Mouse (Mus musculus) heart, embryonic 14.5 days (tissue): ENCODE results near the gene Prpf38b. TPM values are rescaled to one million over a fixed set of nuclear protein-coding genes. Genes with fewer than 3 reads are reported as not detected.

ENCODE experiments used
- polyA plus RNA-seq: library from polyadenylated mRNA; unstranded; fragments of >200 nt; fragmentation: Nextera tagmentation; extraction: Ambion mirVana; gene quantifications from 2 replicates; pipeline ENCODE4 v1.2.1, GENCODE M21; 2014

The Prpf38b gene
- polyA plus RNA-seq, 1 experiment from 2014 or later: 37.5 TPM

Other genes starting within 250 kb of the Prpf38b start
- gene Gpsm2, start 189.4 kb downstream of the Prpf38b start, polyA plus RNA-seq: 27.5 and 30.4 TPM in 2 replicates
- gene Aknad1, start 172.1 kb downstream of the Prpf38b start, polyA plus RNA-seq: not detected in 2 replicates
- gene Stxbp3, start 71.2 kb downstream of the Prpf38b start, polyA plus RNA-seq: 28.4 and 31.6 TPM in 2 replicates
- gene Fndc7, start 21.7 kb downstream of the Prpf38b start, polyA plus RNA-seq: 0.05 and 0.20 TPM in 2 replicates
- gene Henmt1, start 28.1 kb upstream of the Prpf38b start, polyA plus RNA-seq: not detected in 2 replicates
- gene Gm9857, start 28.7 kb upstream of the Prpf38b start, polyA plus RNA-seq: not detected in 2 replicates
- 9.4 and 9.8 TPM in 2 replicates for gene Fam102b, start 115.9 kb upstream of the Prpf38b start, polyA plus RNA-seq
- not detected in 2 replicates for gene Slc25a54, start 168.7 kb upstream of the Prpf38b start, polyA plus RNA-seq
- 24.0 and 26.1 TPM in 2 replicates for gene Slc25a24, start 211.4 kb upstream of the Prpf38b start, polyA plus RNA-seq